Mouse (Mus musculus): ENCODE data around the gene Sec16b. TPM values are rescaled to one million over a fixed set of nuclear protein-coding genes. Genes with fewer than 3 reads are reported as not detected.

Sec16b gene
- polyA plus RNA-seq, 1 experiment from 2014 or later, result 1.8 TPM

DNA sequence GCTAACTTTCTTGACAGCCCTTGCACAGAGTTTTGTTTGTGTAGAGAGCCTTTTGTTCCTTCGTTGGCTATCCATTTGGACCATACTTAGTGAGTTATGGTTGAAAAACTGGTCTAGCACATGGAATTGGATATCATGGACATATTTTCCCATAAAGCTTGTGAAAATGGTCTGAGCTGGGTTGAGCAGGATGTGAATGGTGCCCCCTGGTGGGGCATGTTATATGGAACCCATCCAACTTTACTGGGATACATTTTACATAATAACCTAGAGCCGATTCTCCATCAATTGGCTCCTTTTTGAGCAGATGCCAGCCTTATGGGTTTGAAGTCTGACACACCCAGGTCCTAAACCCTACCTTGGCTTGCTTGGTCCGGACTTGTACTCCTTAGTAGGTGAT lies 41.3 kb upstream of the Sec16b start:
- Histone ChIP-seq H3K27ac (no peak overlapping the region), H3K9ac (ENCODE audit: low read depth, low read length) (no peak overlapping the region), H3K9me3 (replicated peaks; ENCODE audit: low read length) (no peaks in the 10 kb centered on the region), H3K4me2 (ENCODE audit: low read length) (no peak overlapping the region), H3K4me1 (replicated peaks; ENCODE audit: insufficient read depth, low read length) (no peaks in the 10 kb centered on the region), H3K4me3 (replicated peaks; ENCODE audit: low read depth, low read length) (no peak overlapping the region), H3K27me3 (ENCODE audit: insufficient read depth, low read length) (no peaks in the 10 kb centered on the region), H3K36me3 (ENCODE audit: insufficient read depth, low read length) (no peaks in the 10 kb centered on the region)
- DNase-seq (ENCODE audit: low spot score) (no peak), ATAC-seq (replicated peaks; ENCODE audit: low FRiP score, low read depth) (no peak)
- 82% methylated on average over 3 of the region's 3 CpGs for WGBS
- TF ChIP-seq CTCF (IDR thresholded peaks at IDR 0.05; ENCODE audit: low read depth), result peak; percentile 65

DNA sequence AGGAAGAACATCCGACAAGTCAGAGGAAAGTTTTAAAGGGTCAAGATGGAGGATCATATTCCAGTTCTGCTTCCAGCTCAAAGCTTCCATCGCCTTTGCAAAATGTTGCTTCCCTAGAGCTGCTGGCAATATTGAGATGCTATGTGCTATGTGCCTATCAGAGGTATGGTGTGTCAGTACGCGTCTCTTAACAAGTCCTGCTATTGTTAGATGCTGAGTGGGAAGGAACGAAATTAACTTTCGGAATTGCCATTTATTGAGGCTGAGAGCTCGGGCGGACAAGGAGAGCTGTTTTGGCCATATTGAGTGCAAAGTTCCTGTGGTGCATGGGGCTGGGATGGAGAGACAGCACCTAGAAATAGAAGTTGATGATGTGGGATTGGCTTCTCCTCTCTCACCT lies 38.7 kb upstream of the Sec16b start:
- no peak for TF ChIP-seq CTCF (IDR thresholded peaks at IDR 0.05; ENCODE audit: low read depth)
- Histone ChIP-seq H3K27ac (no peak overlapping the region), H3K4me1 (replicated peaks; ENCODE audit: insufficient read depth, low read length) (no peaks in the 10 kb centered on the region), H3K36me3 (ENCODE audit: insufficient read depth, low read length) (no peaks in the 10 kb centered on the region), H3K9ac (ENCODE audit: low read depth, low read length) (no peak overlapping the region), H3K27me3 (ENCODE audit: insufficient read depth, low read length) (no peaks in the 10 kb centered on the region), H3K4me2 (ENCODE audit: low read length) (no peak overlapping the region), H3K9me3 (replicated peaks; ENCODE audit: low read length) (no peaks in the 10 kb centered on the region), H3K4me3 (replicated peaks; ENCODE audit: low read depth, low read length) (no peak overlapping the region)
- ATAC-seq (replicated peaks; ENCODE audit: low FRiP score, low read depth) (no peak), DNase-seq (ENCODE audit: low spot score) (no peak)
- 93% methylated on average over 8 of the region's 8 CpGs for WGBS

DNA sequence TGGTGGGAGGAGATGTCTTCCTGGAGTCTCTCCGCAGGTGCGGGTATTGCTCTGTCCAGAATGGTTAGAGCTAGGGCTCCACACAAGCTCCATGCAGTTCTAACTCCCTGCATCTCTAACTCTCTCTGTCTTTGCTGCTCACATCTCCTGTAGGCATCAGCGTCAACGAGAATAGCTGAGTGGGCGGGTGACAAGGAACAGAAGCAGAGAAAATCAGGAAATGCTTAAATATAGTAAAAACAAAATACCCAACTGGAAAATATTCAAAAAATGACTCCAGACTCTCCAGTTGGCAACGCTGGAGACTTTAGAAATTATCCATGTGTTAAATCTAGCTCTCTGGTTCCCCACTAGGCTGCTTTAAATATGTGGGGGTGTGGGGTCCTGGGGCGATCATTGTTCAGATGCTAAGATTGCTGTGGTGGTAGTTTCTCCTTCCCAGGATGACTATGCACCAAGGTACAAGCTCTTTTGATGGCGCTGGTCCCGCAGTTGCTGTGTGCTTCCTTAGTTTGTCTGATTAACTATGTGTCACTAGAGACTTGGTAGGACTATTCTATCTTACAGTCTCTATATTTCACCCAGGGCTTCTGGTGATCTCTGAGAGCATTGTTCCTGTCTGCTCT lies 35.7 kb upstream of the Sec16b start:
- Histone ChIP-seq H3K9ac (ENCODE audit: low read depth, low read length) (no peak overlapping the region), H3K4me2 (ENCODE audit: low read length) (no peak overlapping the region), H3K27me3 (ENCODE audit: insufficient read depth, low read length) (no peaks in the 10 kb centered on the region), H3K36me3 (ENCODE audit: insufficient read depth, low read length) (no peaks in the 10 kb centered on the region), H3K4me1 (replicated peaks; ENCODE audit: insufficient read depth, low read length) (no peaks in the 10 kb centered on the region), H3K4me3 (replicated peaks; ENCODE audit: low read depth, low read length) (no peak overlapping the region), H3K27ac (no peak overlapping the region), H3K9me3 (replicated peaks; ENCODE audit: low read length) (no peaks in the 10 kb centered on the region)
- no peak for DNase-seq (ENCODE audit: low spot score)
- no peak for ATAC-seq (replicated peaks; ENCODE audit: low FRiP score, low read depth)
- no peak for TF ChIP-seq CTCF (IDR thresholded peaks at IDR 0.05; ENCODE audit: low read depth)
- WGBS, result 87% methylated on average over 9 of the region's 9 CpGs

DNA sequence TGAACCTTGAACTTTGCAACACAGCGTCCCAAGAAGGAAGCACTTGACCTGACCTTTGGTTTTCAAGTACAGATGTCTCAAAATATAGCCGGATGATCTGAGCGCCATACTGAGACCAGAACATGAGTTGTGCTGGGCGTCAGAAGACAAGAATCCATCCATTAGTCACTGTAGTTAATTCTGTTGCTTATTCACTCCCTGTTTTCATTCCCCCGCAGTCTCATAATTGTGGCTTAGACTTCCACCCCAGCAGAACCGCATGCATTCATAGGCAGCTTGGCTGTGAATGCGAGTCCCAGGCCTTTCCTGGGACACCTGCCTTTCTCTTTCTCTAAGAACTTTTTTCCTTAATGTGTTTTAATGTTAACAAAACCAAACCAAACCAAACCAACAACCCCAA lies 33.8 kb upstream of the Sec16b start:
- no peak overlapping the region for H3K4me3 ChIP-seq (replicated peaks; ENCODE audit: low read depth, low read length)
- H3K27me3 ChIP-seq (ENCODE audit: insufficient read depth, low read length), result no peaks in the 10 kb centered on the region
- no peak for TF ChIP-seq CTCF (IDR thresholded peaks at IDR 0.05; ENCODE audit: low read depth)
- H3K4me1 ChIP-seq (replicated peaks; ENCODE audit: insufficient read depth, low read length), result no peaks in the 10 kb centered on the region
- DNase-seq (ENCODE audit: low spot score), result no peak
- H3K36me3 ChIP-seq (ENCODE audit: insufficient read depth, low read length), result no peaks in the 10 kb centered on the region
- H3K4me2 ChIP-seq (ENCODE audit: low read length), result no peak overlapping the region
- no peak overlapping the region for H3K27ac ChIP-seq
- H3K9ac ChIP-seq (ENCODE audit: low read depth, low read length), result no peak overlapping the region
- no peaks in the 10 kb centered on the region for H3K9me3 ChIP-seq (replicated peaks; ENCODE audit: low read length)
- WGBS, result 83% methylated on average over 7 of the region's 7 CpGs
- ATAC-seq (replicated peaks; ENCODE audit: low FRiP score, low read depth), result peak; percentile 25; the same call in 1 of the 2 replicates

DNA sequence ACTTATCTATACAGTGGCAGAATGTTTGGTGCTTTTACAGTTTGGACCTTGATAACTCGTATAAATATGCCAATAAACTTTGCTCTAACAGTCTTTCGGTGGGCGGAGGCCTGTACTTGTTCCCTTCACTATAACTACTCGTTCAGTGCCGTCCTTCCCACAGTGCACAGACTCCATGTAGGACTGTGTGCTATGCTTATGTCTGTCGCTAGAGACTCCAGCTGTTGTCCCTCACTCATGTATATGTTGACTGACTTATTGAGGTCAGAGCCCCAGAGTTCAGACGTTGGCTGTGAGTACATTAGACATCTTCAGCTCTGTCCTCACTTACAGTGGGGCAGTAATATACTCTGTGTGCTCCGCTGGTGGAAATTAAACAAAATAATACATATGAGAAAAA lies 31.7 kb upstream of the Sec16b start:
- Histone ChIP-seq H3K27ac (no peak overlapping the region), H3K9ac (ENCODE audit: low read depth, low read length) (no peak overlapping the region), H3K4me1 (replicated peaks; ENCODE audit: insufficient read depth, low read length) (no peaks in the 10 kb centered on the region), H3K27me3 (ENCODE audit: insufficient read depth, low read length) (no peaks in the 10 kb centered on the region), H3K9me3 (replicated peaks; ENCODE audit: low read length) (no peaks in the 10 kb centered on the region), H3K4me3 (replicated peaks; ENCODE audit: low read depth, low read length) (no peak overlapping the region), H3K36me3 (ENCODE audit: insufficient read depth, low read length) (no peaks in the 10 kb centered on the region), H3K4me2 (ENCODE audit: low read length) (no peak overlapping the region)
- no peak for TF ChIP-seq CTCF (IDR thresholded peaks at IDR 0.05; ENCODE audit: low read depth)
- no peak for ATAC-seq (replicated peaks; ENCODE audit: low FRiP score, low read depth)
- peak; percentile 19 for DNase-seq (ENCODE audit: low spot score)
- 56% methylated on average over 8 of the region's 8 CpGs for WGBS

DNA sequence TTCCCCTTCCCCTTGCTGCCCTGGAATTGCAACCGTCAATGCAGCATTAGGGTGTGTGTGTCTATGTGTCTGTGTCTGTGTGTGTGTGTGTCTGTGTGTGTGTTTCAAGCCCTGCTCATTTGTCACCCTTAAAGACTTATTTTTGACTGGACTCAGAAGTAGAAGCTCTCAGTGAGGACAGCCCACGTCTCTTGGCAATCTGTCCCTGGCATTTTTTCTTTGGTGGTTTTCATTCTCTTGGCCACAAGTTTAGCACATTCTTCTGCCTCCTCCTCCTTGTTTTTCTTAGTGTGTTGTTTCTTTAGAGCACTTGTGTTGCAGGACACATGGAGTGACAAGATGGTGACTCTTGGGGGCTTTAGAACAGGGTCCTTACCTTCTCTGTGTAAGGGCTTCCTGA lies 30.3 kb upstream of the Sec16b start:
- DNase-seq (ENCODE audit: low spot score) (no peak), ATAC-seq (replicated peaks; ENCODE audit: low FRiP score, low read depth) (no peak)
- H3K9ac ChIP-seq (ENCODE audit: low read depth, low read length), result no peak overlapping the region
- H3K36me3 ChIP-seq (ENCODE audit: insufficient read depth, low read length), result no peaks in the 10 kb centered on the region
- H3K27ac ChIP-seq, result no peak overlapping the region
- no peak overlapping the region for H3K4me3 ChIP-seq (replicated peaks; ENCODE audit: low read depth, low read length)
- no peaks in the 10 kb centered on the region for H3K9me3 ChIP-seq (replicated peaks; ENCODE audit: low read length)
- H3K27me3 ChIP-seq (ENCODE audit: insufficient read depth, low read length), result no peaks in the 10 kb centered on the region
- no peak overlapping the region for H3K4me2 ChIP-seq (ENCODE audit: low read length)
- TF ChIP-seq CTCF (IDR thresholded peaks at IDR 0.05; ENCODE audit: low read depth), result no peak
- H3K4me1 ChIP-seq (replicated peaks; ENCODE audit: insufficient read depth, low read length), result no peaks in the 10 kb centered on the region
- WGBS, result 82% methylated on average over 2 of the region's 2 CpGs

DNA sequence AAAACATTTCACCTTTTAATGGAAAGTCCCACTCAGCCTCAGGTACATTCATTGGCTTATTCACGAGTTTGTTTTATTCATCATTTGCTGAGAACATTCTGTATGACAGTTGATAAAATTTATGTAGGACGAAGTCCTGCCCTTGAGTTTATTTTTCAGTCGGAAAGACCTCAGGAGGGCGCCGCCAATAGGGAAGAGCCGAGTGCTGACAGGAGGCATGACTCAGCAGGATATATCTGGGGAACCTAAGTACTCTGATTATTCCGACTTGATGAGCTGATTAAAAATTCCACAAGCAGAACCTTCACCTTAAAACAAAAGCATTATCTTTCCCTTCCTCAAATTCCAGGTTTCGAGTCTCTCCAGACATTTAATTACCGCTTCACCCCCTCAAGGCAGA lies 26.4 kb upstream of the Sec16b start:
- no peak for TF ChIP-seq CTCF (IDR thresholded peaks at IDR 0.05; ENCODE audit: low read depth)
- H3K36me3 ChIP-seq (ENCODE audit: insufficient read depth, low read length), result no peaks in the 10 kb centered on the region
- no peak overlapping the region for H3K4me2 ChIP-seq (ENCODE audit: low read length)
- ATAC-seq (replicated peaks; ENCODE audit: low FRiP score, low read depth), result no peak
- H3K27ac ChIP-seq, result no peak overlapping the region
- no peaks in the 10 kb centered on the region for H3K27me3 ChIP-seq (ENCODE audit: insufficient read depth, low read length)
- 38% methylated on average over 9 of the region's 9 CpGs for WGBS
- H3K4me3 ChIP-seq (replicated peaks; ENCODE audit: low read depth, low read length), result no peak overlapping the region
- DNase-seq (ENCODE audit: low spot score), result peak; percentile 6
- H3K9me3 ChIP-seq (replicated peaks; ENCODE audit: low read length), result no peaks in the 10 kb centered on the region
- no peak overlapping the region for H3K9ac ChIP-seq (ENCODE audit: low read depth, low read length)
- no peaks in the 10 kb centered on the region for H3K4me1 ChIP-seq (replicated peaks; ENCODE audit: insufficient read depth, low read length)

All from kidney, postnatal 0 days (tissue).